Mouse (Mus musculus) midbrain, embryonic 12.5 days (tissue): ENCODE results near the gene Fto. TPM values are rescaled to one million over a fixed set of nuclear protein-coding genes. Genes with fewer than 3 reads are reported as not detected.
A peak's percentile ranks its signal among the peaks of the same experiment; 100 is the strongest.

Experiments used
- ATAC-seq: fragments of 200-750 bp; cut with Nextera tagmentation; 2 replicates; pipeline ENCODE4 v1.8.0; 2017; ENCODE audit warnings: low read depth, moderate TSS enrichment, moderate library complexity; ENCODE audit not compliant: low FRiP score
- H3K27ac ChIP-seq: fragments of 300-500 bp; sonication (generic); replicated peaks from 2 replicates; pipeline ENCODE4 v1.5.1; 2016; ENCODE audit warnings: mild to moderate bottlenecking
- H3K27me3 ChIP-seq: fragments of 300-500 bp; sonication (generic); 2 replicates; pipeline ENCODE4 v1.6.1; 2016; ENCODE audit warnings: mild to moderate bottlenecking
- H3K36me3 ChIP-seq: fragments of 300-500 bp; sonication (generic); 2 replicates; pipeline ENCODE4 v1.6.1; 2016
- H3K4me1 ChIP-seq: fragments of 300-500 bp; sonication (generic); 2 replicates; pipeline ENCODE4 v1.6.1; 2016
- H3K4me2 ChIP-seq: fragments of 300-500 bp; sonication (generic); replicated peaks from 2 replicates; pipeline ENCODE4 v1.6.1; 2016; ENCODE audit warnings: mild to moderate bottlenecking, moderate library complexity
- H3K4me3 ChIP-seq: fragments of 300-500 bp; sonication (generic); 2 replicates; pipeline ENCODE4 v1.5.1; 2016; ENCODE audit warnings: mild to moderate bottlenecking
- H3K9ac ChIP-seq: fragments of 300-500 bp; sonication (generic); replicated peaks from 2 replicates; pipeline ENCODE4 v1.6.1; 2016; ENCODE audit warnings: mild to moderate bottlenecking, moderate library complexity
- H3K9me3 ChIP-seq: fragments of 300-500 bp; sonication (generic); 2 replicates; pipeline ENCODE4 v1.6.1; 2016; ENCODE audit warnings: mild to moderate bottlenecking
- WGBS: fragments of 180-500 bp; shearing (Covaris S2); methylation state at CpG from one replicate; pipeline ENCODE4 v1.1.7; 2016; 5-methylcytosine and 5-hydroxymethylcytosine counted together
- polyA plus RNA-seq: library from polyadenylated mRNA; unstranded; fragments of >200 nt; fragmentation: Nextera tagmentation; extraction: Ambion mirVana; gene quantifications from 2 replicates; pipeline ENCODE4 v1.2.1, GENCODE M21; 2016

The Fto gene
- polyA plus RNA-seq, 1 experiment from 2014 or later = 115 TPM

GRCm38 (mm10) chr8:91622757-91623156 lies 309.4 kb downstream of the Fto start:
- H3K27me3 ChIP-seq = peaks cover 30% of the 10 kb centered on the region
- H3K4me2 ChIP-seq = no peak overlapping the region
- H3K9ac ChIP-seq = no peak overlapping the region
- no peak for ATAC-seq
- 58% methylated on average over 12 of the region's 12 CpGs for WGBS
- no peaks in the 10 kb centered on the region for H3K36me3 ChIP-seq
- H3K9me3 ChIP-seq = no peaks in the 10 kb centered on the region
- no peak overlapping the region for H3K27ac ChIP-seq
- no peak overlapping the region for H3K4me3 ChIP-seq
- H3K4me1 ChIP-seq = peaks cover 43% of the 10 kb centered on the region

GRCm38 (mm10) chr8:91625686-91626558 lies 312.6 kb downstream of the Fto start:
- no peak overlapping the region for H3K4me3 ChIP-seq
- 37% methylated on average over 18 of the region's 18 CpGs for WGBS
- no peaks in the 10 kb centered on the region for H3K36me3 ChIP-seq
- 0 out of 2 replicates have a peak overlapping the region, but pooled peaks have one; percentile 1 for H3K27ac ChIP-seq
- ATAC-seq = no peak
- H3K4me1 ChIP-seq = peaks cover 49% of the 10 kb centered on the region
- no peaks in the 10 kb centered on the region for H3K9me3 ChIP-seq
- H3K27me3 ChIP-seq = peaks cover 50% of the 10 kb centered on the region
- H3K4me2 ChIP-seq = no peak overlapping the region
- H3K9ac ChIP-seq = no peak overlapping the region

DNA sequence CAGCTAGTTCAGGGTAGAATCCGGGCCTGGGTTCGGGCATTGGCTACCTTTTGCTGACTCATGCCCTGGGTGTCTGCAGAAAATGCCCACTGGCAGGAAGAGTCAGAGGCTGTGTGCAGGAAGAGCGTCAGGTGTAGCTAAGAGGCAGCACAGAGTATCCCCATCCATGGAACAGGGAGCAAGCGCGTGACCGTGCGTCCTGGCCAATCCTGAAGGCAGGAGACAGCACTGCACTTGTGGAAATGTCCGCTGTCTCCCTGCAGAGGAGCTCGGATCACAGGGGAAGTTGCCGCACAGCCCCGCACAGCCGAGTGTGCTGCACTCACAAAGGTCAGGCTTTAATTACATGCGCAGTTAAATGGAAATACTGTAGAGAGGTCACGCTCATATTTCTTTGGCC lies 316.3 kb downstream of the Fto start:
- H3K4me3 ChIP-seq = no peak overlapping the region
- ATAC-seq = peak; percentile 57
- peaks cover 43% of the 10 kb centered on the region for H3K27me3 ChIP-seq
- H3K9ac ChIP-seq = no peak overlapping the region
- 0 out of 2 replicates have a peak overlapping the region, but pooled peaks have one; percentile 3 for H3K27ac ChIP-seq
- 21% methylated on average over 14 of the region's 14 CpGs for WGBS
- H3K4me2 ChIP-seq = peak overlapping the region; percentile 19
- H3K36me3 ChIP-seq = no peaks in the 10 kb centered on the region
- H3K4me1 ChIP-seq = peaks cover 48% of the 10 kb centered on the region
- no peaks in the 10 kb centered on the region for H3K9me3 ChIP-seq

DNA sequence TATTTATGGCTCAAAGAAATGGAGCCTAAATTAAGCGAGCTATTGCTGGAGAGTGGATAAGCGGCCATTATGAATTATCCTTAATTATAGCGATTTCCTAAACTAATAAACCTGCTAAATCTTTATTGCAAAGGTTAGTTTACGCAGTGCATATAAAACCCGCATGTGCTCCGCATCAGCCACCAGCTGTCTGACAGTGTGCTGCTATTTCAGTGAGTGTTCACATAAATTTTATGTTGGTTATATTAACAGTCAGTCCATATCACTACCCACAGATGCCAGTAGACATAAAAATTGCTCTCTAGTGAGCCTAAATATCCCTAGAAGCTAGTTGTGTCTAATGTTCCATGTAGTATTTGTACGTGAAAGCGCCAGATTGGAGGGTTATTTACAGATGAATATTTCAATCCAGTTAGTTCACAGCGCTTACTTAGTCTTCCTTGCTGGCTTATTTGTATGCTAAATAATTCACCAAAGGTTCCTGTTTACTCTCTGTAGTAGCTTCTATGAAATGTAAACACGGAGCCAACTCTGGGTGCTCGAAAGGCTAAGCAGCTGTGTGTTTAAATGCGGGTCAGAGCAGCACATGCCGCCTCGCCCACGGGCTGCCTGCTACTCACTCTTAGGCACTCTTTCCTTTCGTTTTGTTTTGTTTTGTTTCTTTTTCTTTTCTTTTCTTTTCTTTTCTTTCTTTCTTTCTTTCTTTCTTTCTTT lies 317.2 kb downstream of the Fto start:
- H3K4me1 ChIP-seq = peaks cover 40% of the 10 kb centered on the region
- no peak overlapping the region for H3K4me2 ChIP-seq
- H3K27me3 ChIP-seq = peaks cover 37% of the 10 kb centered on the region

DNA sequence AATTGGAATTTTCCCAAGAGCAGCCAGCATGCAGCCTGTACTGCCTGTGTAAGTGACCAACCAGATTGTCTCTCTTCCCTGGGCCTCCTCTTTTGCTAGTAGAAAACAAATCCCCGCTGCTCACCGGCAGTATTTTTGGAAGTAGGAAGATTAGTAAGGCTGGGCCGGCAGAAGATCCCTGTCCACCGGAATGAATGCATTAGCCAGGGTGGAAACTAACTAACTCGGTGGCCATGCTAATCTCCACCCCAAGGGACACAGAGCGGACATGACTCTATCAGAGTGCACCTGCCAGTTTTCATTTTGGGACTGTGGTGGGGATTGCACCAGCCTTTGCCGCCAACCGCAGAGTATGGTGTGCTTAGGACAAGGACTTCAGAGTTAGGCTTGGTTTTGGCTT lies 319.1 kb downstream of the Fto start:
- H3K9ac ChIP-seq = no peak overlapping the region
- peaks cover 29% of the 10 kb centered on the region for H3K27me3 ChIP-seq
- H3K4me1 ChIP-seq = peaks cover 26% of the 10 kb centered on the region
- WGBS = 55% methylated on average over 8 of the region's 8 CpGs
- ATAC-seq = no peak
- H3K4me3 ChIP-seq = no peak overlapping the region
- H3K36me3 ChIP-seq = no peaks in the 10 kb centered on the region
- H3K27ac ChIP-seq = no peak overlapping the region
- no peaks in the 10 kb centered on the region for H3K9me3 ChIP-seq
- H3K4me2 ChIP-seq = no peak overlapping the region

More for the DNA sequence above, 317.2 kb downstream of the Fto start:
- H3K9ac ChIP-seq = no peak overlapping the region
- H3K4me3 ChIP-seq = no peak overlapping the region
- no peaks in the 10 kb centered on the region for H3K9me3 ChIP-seq
- H3K27ac ChIP-seq = no peak overlapping the region
- ATAC-seq = no peak
- WGBS = 59% methylated on average over 16 of the region's 16 CpGs
- H3K36me3 ChIP-seq = no peaks in the 10 kb centered on the region

GRCm38 (mm10) chr8:91635406-91635805 lies 322.1 kb downstream of the Fto start:
- Histone ChIP-seq H3K36me3 (no peaks in the 10 kb centered on the region), H3K27me3 (peaks cover 8% of the 10 kb centered on the region), H3K9ac (no peak overlapping the region), H3K9me3 (no peaks in the 10 kb centered on the region), H3K4me3 (no peak overlapping the region), H3K4me2 (no peak overlapping the region), H3K4me1 (peaks cover 14% of the 10 kb centered on the region; the same call in 1 of the 2 replicates), H3K27ac (no peak overlapping the region)
- 95% methylated on average over 4 of the region's 4 CpGs for WGBS
- no peak for ATAC-seq

DNA sequence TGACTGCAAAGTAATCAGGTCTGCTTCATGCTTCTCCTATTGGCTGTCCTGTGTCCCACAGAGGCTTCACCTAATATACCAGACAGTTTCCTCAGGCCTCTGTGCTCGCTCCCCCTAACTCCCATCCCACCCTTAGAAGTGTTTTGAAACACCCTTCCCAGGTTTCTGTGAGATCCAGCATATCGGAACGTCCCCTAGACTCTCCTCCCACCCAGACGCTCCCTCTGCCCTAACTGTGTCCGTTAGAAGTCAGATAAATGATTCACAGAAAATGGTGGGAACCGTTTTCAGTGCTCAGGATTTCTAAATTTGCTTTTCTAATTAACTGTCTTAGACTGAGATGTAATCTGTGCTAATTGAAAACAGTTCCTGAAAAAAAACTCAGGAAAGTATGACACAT lies 323.6 kb downstream of the Fto start:
- Histone ChIP-seq H3K27ac (no peak overlapping the region), H3K4me1 (peaks cover 9% of the 10 kb centered on the region; the same call in 1 of the 2 replicates), H3K9ac (no peak overlapping the region), H3K27me3 (peaks cover 8% of the 10 kb centered on the region), H3K9me3 (no peaks in the 10 kb centered on the region), H3K4me3 (no peak overlapping the region), H3K36me3 (no peaks in the 10 kb centered on the region), H3K4me2 (no peak overlapping the region)
- WGBS = 85% methylated on average over 6 of the region's 6 CpGs
- no peak for ATAC-seq

GRCm38 (mm10) chr8:91637684-91638083 lies 324.4 kb downstream of the Fto start:
- no peak overlapping the region for H3K4me2 ChIP-seq
- H3K27me3 ChIP-seq = peaks cover 8% of the 10 kb centered on the region
- H3K9ac ChIP-seq = no peak overlapping the region
- no peak overlapping the region for H3K4me3 ChIP-seq
- no peak overlapping the region for H3K27ac ChIP-seq
- H3K4me1 ChIP-seq = 0 out of 2 replicates have a peak, but pooled peaks cover 4% of the 10 kb centered on the region
- no peaks in the 10 kb centered on the region for H3K9me3 ChIP-seq
- no peaks in the 10 kb centered on the region for H3K36me3 ChIP-seq
- ATAC-seq = no peak
- 84% methylated on average over 9 of the region's 9 CpGs for WGBS

GRCm38 (mm10) chr8:91638256-91638655 lies 324.9 kb downstream of the Fto start:
- WGBS = 69% methylated on average over 12 of the region's 12 CpGs
- H3K27me3 ChIP-seq = peaks cover 8% of the 10 kb centered on the region
- no peaks in the 10 kb centered on the region for H3K36me3 ChIP-seq
- H3K27ac ChIP-seq = no peak overlapping the region
- no peaks in the 10 kb centered on the region for H3K9me3 ChIP-seq
- no peak overlapping the region for H3K4me3 ChIP-seq
- 0 out of 2 replicates have a peak, but pooled peaks cover 4% of the 10 kb centered on the region for H3K4me1 ChIP-seq
- H3K4me2 ChIP-seq = no peak overlapping the region
- H3K9ac ChIP-seq = no peak overlapping the region
- ATAC-seq = no peak

DNA sequence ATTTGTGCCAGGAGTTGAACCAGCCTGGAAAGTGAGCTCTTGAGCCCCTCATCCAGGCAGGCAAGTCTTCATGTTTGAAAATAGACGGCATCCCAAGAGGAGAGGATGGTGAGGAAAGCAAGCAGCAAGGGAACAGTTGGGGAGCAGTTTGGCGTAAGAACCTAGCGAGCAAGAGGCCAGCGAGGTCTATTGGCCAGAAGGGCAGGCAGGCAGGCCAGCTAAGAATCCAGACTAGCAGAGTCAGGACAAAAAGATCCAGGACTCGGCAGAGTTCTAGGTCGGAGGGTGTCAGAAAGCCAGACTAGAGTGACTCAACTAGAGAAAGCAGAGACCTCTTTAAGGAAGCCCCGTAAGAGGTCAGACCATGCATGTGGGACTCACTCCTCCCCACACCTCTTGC lies 327.1 kb downstream of the Fto start:
- Histone ChIP-seq H3K9me3 (no peaks in the 10 kb centered on the region), H3K9ac (no peak overlapping the region), H3K4me2 (no peak overlapping the region), H3K27me3 (peaks cover 12% of the 10 kb centered on the region), H3K27ac (no peak overlapping the region), H3K36me3 (no peaks in the 10 kb centered on the region), H3K4me1 (peaks cover 4% of the 10 kb centered on the region; the same call in 1 of the 2 replicates), H3K4me3 (no peak overlapping the region)
- 77% methylated on average over 7 of the region's 7 CpGs for WGBS
- ATAC-seq = no peak

DNA sequence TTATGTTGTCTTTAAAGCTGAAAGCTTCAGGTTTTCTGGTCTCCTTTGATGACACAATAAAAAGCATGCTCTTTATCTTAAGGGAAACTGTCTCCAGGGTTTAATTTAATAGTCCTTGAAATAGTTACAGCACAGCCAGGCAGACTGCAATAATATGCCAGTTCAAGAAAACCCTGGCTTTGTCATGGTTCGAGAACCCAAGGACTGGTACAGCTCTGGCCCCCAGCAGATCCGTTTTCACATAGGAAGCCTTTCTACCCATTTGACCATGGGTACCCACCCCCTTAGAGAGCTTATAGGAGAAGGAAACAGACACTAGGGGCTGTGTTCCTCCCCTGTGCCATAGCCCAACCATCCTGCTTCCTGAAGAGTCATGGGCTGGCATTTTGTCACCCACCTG lies 332.2 kb downstream of the Fto start:
- no peak overlapping the region for H3K9ac ChIP-seq
- H3K27me3 ChIP-seq = peaks cover 32% of the 10 kb centered on the region
- H3K4me3 ChIP-seq = no peak overlapping the region
- H3K36me3 ChIP-seq = no peaks in the 10 kb centered on the region
- no peaks in the 10 kb centered on the region for H3K9me3 ChIP-seq
- WGBS = 70% methylated on average over 2 of the region's 2 CpGs
- peaks cover 29% of the 10 kb centered on the region for H3K4me1 ChIP-seq
- no peak overlapping the region for H3K27ac ChIP-seq
- no peak for ATAC-seq
- H3K4me2 ChIP-seq = no peak overlapping the region

GRCm38 (mm10) chr8:91647959-91648358 lies 334.6 kb downstream of the Fto start:
- no peak overlapping the region for H3K27ac ChIP-seq

More at GRCm38 (mm10) chr8:91647959-91648358, 334.6 kb downstream of the Fto start:
- H3K4me2 ChIP-seq = peak overlapping the region; percentile 10; the same call in 1 of the 2 replicates
- 14% methylated on average over 11 of the region's 11 CpGs for WGBS
- no peak overlapping the region for H3K9ac ChIP-seq
- no peak for ATAC-seq
- peaks cover 33% of the 10 kb centered on the region for H3K4me1 ChIP-seq
- H3K4me3 ChIP-seq = no peak overlapping the region
- H3K36me3 ChIP-seq = no peaks in the 10 kb centered on the region
- peaks cover 37% of the 10 kb centered on the region for H3K27me3 ChIP-seq
- no peaks in the 10 kb centered on the region for H3K9me3 ChIP-seq
